Mouse (Mus musculus) v-Abl transformed pro-B cells (cell line): ENCODE data around the gene Gm17018.

Experiments
- in situ Hi-C, 2 experiments: fragments of 400-800 bp; cut with MboI; formaldehyde crosslinking; loops; one replicate each; pipeline ENCODE4 v1.15.1; 2025; ENCODE audit not compliant: unreplicated experiment in 2 of 2

Gm17018 gene

DNA sequence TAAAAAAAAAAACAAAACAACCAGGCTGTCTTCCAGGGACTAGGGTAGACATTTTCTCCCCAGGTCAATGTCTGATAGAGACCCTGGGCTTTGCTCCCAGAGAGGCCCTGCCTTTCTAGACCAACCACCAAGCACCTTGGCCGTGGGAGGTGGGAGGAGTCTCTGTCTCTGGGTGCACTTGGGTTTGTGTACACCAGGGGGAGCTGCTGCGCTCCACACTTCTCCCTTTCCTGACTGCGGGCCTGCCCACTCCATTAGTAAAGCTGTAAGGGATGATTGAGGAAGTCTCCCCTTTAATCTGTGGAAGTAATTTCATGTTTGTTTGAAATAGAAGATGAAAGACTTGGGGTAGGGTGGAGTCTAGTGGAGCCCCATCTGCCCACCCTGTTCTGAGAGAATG, 20.8 kb downstream of the Gm17018 start:
- in situ Hi-C loops = no loop called here

DNA sequence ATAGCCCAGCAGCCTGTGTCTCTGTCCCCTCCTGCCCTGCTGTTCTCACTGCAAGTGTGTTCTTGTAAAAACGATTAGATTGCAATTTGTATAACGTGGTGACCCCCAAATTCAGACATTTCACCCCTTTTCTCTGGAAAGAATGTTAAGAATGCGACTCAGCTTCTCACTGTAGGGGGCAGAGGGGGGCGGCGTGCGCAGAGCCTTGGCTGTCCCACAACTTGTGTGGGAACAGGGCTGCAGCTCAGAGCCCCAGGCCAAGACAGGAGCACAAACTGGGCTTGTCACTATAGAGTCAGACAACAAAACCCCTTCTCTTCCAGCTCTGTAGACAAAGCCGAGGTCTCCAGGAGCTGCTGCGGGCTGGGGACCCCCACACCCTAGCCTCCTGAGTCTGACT, 21.7 kb downstream of the Gm17018 start:
- in situ Hi-C loops = no loop called here

DNA sequence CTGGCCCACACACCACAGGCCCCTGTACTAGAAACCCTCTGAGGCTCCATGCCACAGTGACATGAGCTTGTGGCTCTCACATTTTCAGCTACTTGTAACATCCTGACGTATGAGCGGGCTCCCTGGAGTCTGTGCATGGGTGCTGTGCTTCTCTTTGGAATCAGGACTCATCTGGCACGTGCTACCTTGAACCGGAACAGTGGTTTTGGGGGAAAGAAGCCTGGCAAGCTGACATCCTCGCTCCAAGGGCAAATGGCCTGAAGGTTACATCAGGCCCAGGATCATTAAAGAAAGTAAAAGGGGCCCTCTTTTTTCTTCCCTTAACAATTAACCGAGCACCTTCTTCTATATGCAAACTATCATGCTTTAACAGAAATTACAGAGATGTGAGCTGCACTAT, 22.7 kb downstream of the Gm17018 start:
- in situ Hi-C loops = no loop called here

DNA sequence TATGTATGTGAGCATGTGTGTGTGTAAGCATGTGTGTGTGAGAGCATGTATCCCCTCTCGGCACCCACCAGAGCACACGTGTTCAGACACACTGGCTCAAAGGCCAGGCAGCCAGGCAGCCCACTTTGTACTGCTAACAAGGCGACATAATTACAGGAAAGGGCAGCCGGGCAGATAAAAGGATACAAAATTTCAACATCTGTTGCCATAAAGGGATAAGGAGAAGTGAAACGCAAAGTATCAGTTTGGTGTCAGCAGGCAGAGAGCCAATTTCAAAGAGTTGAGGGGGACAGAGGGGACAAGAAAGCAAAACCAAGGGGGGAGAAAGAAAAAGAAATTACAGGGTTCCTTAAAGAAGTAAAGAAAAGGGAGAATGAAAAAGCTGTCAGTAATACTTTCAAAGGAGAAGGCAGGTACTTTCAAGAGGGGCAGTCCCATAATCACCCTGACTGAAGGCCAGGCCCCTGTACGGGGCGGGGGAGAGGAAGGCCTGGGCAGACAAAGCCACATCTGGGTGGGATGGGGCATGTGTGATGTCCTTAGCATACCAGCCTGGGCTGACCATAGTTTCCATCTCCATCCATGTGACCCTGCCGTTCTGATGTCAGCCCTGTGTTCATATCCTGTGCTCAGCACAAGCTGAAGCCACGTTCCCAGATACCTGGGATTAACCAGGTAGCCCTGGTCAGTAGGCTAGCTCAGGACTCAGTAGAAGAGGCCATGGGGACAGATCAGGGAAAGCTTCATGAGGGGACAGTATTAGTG, 24.6 kb downstream of the Gm17018 start:
- in situ Hi-C loops = no loop called here

DNA sequence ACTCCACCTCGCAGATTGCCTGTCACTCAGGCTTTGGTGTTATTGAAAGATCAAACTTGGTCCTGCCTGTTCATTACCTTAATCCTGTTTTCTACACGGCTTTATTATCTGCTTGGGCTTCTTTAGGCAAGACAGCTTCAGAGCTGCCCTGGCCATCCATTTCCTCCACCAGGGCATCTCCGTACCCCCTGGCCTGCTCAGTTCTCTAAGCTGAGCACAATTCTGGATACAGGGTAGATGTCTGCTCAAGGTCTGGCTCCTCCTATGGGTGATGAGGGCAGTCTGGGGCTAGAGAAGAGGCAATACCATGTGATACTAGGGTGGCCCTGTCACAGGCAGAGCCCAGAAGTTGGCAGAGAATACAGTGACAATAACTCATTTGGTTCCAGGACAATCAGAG, 26.4 kb downstream of the Gm17018 start:
- in situ Hi-C loops = no loop called here

DNA sequence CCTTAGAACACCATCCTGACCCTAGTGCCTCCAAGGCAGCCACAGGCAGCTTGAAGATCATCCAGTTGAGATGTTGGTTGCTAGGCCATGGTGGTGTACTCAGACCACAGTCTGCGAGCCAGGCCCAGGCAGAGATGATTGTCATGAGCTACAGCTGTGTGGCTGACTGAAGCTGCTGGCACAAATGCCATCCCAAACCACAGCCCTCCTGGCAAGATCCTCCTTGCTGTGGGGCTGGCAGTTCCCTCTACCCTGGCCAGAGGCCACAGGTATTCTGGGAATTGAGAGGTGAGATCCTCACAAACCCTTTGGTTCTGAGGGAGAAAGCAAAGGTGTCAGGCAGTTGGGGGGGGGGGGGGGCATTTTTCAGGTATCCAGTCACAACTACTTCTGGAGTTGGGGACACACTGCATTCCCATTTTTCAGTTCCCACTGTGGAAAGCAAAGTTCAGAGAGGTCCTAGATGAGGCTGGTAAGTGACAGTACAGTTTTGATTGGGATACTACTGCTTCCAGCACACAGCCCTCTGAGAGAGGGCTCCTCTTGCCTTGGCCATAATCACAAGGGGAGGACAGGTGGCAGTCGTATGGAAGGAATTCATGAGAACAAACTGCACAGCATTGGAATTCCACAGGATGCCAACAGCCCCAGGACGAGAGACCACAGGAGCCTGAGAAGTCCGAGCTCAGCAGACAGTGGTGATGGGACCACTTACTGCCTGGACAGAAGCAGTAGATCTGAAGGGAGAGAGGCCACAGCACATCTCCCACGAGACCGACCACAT, 27.3 kb downstream of the Gm17018 start:
- in situ Hi-C loops = no loop called here

DNA sequence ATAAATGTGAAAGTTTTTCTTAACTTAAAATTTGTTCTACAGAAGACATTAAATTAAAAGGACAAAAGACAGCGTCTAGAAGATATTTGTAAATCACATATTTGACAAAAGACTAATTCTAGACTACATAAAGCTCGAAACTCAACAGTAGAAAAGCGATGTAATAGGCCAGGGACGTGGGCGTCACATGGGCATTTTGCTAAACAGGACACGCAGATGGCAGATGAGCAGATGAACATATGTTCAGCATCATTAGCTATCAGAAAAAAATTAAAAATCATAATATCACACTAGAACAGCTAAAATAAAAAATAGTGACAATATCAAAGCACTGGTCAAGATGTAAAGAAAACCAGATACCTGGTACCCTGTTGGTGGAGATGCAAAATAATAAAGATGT, 29.3 kb downstream of the Gm17018 start:
- in situ Hi-C loops = no loop called here

DNA sequence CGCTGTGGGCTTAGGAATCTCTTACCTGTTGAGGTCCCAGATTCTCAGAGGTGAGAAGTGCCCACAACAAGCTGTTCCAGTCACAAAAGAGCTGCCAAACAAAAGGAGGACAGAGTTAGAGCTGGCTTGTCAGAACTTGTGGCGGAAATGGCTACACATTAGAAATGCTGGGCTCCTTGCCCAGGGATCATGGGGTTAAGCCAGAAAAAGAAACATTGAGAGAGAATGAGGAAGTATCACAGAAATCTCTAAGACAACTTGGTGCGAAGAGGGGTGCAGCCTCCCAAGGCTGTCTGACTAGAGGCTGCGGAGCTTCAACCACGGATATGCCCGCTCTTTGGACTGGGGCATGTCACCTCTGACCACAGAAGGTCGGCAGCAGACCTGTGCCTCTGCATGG, 31.3 kb downstream of the Gm17018 start:
- in situ Hi-C loops = no loop called here

DNA sequence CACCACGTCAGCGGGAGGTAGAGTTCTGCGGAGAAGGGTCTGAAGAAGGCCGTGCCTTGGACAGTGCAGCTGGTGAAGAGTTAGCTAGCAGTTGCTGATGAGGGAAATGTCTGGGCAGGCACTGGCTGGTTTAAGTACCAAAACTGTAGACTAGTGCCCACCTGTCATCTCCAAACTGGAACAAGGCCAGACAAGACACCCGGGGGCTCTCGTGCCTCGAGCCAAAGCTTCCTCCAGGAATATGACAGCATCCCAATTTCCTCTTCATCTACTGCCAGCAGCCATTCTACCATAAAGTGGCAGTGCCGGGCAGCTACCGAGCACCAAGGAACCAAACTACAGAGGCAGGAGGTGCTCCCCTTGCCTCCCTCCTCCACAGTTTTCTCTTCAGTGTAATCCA, 32.5 kb downstream of the Gm17018 start:
- in situ Hi-C loops = no loop called here

DNA sequence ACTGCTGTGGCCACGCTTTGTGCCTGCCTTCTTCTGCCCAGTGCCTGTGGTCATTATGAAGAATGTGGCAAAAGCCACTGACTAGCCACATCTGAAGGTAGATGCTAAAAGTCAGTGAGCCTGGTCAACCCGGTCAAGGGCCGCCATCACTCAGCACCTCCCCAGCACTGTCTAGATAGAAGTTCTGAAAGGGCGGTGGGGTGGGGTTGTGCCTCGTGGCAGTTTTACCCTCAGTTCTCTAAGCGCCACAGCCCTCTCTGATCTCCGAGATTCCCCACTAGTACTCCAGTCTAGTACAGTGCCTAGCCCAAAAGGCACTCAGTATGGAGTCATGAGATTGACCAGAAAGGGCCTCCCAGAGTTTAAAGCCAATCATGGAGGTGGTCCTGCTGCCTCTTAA, 33.7 kb downstream of the Gm17018 start:
- in situ Hi-C loops = no loop called here

DNA sequence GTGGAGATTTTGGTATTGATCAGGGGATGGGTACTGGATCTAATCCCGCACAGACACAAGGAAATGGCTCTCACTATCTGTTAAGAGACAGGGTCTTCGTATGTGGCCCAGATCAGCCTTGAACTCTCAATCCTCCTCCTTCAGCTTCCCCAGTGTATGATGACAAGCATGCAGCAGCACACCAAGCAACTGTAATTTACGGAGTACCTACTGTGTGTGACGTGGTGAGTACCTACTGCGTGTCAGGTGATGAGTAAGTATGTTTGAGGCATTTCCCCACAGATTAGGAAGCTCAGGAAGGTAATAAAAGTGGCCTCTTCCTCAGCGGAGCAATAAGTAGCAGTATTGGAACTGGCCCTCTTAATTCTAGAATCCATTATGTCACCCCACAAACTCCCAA, 35.1 kb downstream of the Gm17018 start:
- in situ Hi-C loops = no loop called here

DNA sequence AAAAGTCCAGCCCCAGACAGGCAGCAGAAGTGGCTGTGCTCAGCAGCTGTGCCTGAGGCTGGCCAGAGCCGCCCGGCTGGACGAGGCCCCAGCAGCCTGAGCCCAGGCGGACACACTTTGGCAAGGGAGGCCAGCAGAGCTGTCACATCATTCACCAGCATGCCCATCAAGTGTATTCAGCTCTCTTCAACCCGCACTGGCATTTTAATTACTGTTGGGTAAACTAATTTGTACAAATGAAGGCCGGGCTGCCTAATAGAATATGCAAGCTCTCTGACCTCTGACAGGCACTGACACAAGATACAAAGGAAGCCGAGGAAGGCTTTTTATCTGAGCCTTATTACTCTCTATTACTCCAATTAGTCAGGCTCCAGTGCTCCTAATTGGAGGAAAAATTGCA, 35.6 kb downstream of the Gm17018 start:
- in situ Hi-C loops = no loop called here

DNA sequence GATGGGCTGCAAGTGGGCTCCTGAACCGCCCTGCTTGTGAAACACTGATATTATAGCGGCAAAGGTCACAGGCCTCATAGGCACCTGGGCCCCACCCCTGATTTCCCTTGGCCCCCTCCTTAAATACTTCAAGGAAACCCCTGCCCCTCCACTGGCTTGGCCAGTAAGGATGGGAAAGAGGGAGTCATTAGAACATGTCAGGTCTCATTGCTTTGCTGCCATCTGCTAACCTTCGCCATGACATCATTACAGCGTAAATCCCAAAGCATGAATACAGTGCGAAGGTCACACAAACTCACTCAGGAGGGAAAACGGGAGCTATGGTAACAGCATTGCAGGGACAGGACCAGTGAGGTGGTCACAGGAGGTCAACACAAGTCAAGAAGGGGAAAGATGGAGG, 36.0 kb downstream of the Gm17018 start:
- in situ Hi-C loops = no loop called here

DNA sequence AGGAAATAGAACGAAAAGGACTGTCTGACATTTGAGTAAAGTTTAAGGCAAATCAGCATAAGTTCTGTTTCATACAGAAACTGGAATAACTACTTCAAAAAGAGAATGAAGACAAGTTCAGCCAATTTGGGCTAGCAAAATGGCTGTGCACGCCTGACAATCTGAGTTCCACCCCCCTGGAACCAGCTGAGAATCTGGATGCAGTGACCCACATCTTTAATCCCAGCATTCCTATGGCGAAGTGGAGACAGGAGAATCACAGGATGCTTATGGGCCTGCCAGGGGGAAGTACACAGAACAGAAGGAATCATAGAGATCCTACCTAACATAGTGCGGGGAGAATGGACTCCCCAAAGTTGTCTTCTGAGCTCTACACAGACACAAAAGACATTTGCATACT, 36.7 kb downstream of the Gm17018 start:
- in situ Hi-C loops = no loop called here

DNA sequence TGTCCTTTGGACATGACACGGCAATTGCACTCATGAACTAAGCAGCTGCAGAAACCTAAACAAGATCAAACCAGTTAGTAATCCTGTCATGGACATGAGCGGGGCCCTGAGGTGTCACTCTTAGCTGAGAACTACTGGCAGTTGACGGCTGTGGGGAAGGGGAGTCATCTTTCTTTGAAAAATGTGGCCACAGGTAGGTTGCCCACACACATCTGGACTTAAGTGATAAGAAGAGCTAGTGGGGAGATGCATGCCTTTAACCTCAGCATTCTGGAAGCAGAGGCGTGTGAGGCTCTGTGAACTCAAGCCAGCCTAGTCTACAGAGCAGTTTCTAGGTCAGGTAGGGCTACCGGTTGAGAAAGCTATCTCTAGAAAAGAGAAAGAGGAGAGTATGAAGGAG, 42.2 kb downstream of the Gm17018 start:
- in situ Hi-C loops = no loop called here

DNA sequence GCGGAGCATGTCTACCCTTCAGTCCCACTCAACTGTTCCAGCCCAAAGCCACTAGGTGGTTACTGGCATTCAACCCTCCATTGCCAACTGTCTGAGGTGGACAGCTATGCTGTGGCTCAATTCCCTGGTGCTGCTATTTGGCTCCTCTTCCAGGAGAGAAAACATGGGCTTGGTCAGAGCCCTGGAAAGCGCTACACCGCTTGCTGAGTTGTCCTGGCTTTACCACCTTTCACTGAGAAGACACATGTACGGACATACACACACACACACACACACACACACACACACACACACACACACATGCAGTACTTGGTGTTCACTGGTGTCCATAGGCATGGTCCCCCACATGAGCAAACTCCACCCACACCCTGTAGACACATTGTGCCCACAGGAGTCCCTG, 46.3 kb downstream of the Gm17018 start:
- in situ Hi-C loops = no loop called here

DNA sequence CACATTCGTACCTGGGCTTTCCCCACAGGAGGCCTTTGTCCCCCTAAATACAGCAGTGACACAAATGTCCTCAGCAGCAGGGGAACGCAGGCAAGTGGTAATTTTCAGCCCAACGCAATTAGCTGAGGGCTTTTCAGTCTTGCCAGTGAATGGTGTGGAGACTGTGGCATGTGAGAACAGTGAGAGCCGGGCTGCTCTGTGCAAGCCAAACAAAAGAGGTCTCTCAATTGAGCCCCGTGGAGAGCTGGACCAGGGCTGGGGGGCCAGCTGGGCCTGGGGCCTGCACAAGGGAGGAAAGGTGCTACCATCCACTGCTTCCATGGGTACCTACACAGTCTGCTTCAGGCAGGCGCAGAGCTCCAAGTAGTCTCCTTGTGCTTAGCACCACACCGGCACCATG, 47.1 kb downstream of the Gm17018 start:
- in situ Hi-C loops = no loop called here

DNA sequence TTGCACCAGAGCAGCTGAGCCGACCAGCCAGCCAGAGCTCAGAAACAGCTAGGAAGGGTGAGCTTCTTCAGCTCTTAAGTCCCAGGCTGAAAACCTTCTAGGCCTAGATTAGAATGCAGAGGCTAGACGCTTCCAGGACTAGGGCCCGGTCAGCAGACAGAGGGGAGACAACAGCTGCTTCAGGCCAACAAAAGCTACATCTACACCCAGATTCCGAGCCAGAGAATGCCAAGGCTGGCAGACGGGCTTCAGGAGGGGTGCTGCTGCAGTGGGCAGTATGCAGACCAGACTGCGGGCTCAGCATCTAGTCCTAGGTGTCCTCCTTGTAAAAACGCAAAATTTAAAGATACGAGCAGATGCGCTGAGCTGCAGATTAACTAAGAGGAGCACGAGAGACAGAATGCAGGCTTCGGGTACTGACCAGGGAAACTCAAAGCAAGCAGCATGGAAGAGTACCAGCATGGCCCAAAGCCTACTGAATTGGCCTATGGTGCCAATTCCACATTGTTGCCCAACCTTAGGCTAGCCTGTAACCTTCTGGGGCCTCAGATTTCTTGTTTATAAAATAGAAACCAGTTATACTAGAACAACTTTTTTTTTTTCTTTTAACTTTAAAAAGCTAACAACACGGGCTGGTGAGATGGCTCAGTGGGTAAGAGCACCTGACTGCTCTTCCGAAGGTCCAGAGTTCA, 48.4 kb downstream of the Gm17018 start:
- in situ Hi-C loops = no loop called here

DNA sequence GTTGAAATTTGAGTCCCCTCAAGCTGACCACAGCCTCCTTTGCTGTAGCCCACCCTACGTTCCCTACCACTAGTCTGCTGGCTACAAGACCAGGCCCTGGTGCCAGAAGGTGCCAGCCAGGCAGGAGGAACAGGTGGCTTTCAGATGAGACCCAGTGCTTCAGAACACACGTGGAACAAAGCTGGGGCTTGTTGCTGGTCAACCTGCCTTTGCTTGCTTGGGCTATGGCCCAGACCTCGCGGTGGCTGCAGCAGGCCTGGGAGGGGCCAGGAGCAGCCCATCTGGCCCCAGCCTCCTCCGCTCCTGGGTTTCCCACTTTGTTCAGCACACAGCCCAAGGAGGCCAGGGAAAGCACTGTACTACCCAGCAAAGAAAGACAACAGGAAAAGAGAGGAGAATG, 50.4 kb downstream of the Gm17018 start:
- in situ Hi-C loops = no loop called here

DNA sequence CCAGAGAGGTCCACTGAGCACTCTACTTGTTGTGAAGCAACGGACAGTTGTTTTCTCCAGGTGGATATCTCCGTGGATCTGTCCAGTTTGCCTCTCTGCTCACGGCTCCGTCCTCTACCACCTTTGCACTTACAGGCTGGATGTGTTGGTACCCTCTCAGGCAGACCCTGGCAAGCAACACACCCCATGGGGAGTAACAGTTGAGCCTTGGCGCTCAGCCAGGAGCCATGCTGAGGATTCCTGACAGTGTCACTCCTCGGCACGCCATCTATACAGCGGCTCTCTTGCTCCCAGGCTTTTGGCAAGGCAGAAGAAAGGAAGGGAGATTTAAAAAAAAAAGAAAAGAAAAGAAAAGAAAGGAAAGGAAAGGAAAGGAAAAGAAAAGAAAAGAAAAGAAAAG, 54.0 kb downstream of the Gm17018 start:
- in situ Hi-C loops = no loop called here

DNA sequence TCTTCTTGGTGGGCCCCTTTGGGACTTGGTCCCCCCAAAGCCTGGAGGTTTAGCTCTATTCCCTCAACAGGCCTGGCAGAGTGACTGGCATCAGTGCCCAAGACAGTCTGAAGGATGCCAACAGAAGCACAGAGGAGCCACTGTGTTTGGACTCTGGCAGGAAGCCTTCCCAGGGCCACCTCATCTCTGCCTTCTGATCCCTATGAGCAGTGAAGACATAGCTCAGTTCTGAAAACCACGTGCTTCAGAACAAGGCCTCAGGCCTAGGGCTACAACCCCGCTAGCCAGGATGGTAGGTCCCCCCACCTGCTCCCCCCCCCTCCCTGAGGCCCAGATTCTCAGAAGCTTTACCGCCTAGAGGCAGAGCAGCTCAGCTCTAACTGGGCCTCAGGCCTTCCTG, 54.5 kb downstream of the Gm17018 start:
- in situ Hi-C loops = no loop called here
